Mouse (Mus musculus) limb, embryonic 14.5 days (tissue): ENCODE results near the gene Plxna3. TPM values are rescaled to one million over a fixed set of nuclear protein-coding genes. Genes with fewer than 3 reads are reported as not detected.

Source experiments
- ATAC-seq: fragments of 200-750 bp; cut with Nextera tagmentation; 2 replicates; pipeline ENCODE4 v1.8.0; 2017; ENCODE audit warnings: low read depth, moderate number of reproducible peaks, moderate TSS enrichment; ENCODE audit not compliant: low FRiP score
- DNase-seq: peaks from one replicate; pipeline ENCODE4 v3.0.0-alpha.2; 2015; ENCODE audit warnings: low spot score
- H3K27ac ChIP-seq: fragments of 300-500 bp; sonication (generic); replicated peaks from 2 replicates; pipeline ENCODE4 v1.5.1; 2014; ENCODE audit warnings: low read depth, mild to moderate bottlenecking, low read length, moderate library complexity, mixed read lengths
- H3K27me3 ChIP-seq: fragments of 300-500 bp; sonication (generic); 2 replicates; pipeline ENCODE4 v1.6.1; 2014; ENCODE audit warnings: low read length, mixed read lengths; ENCODE audit not compliant: control insufficient read depth, insufficient read depth
- H3K36me3 ChIP-seq: fragments of 300-500 bp; sonication (generic); 2 replicates; pipeline ENCODE4 v1.6.1; 2014; ENCODE audit warnings: mild to moderate bottlenecking, low read length, moderate library complexity, mixed read lengths; ENCODE audit not compliant: control insufficient read depth, insufficient read depth
- H3K4me1 ChIP-seq: fragments of 300-500 bp; sonication (generic); 2 replicates; pipeline ENCODE4 v1.6.1; 2014; ENCODE audit warnings: antibody characterized with exemption, low read length, mixed read lengths; ENCODE audit not compliant: control insufficient read depth, insufficient read depth
- H3K4me2 ChIP-seq: fragments of 300-500 bp; sonication (generic); replicated peaks from 2 replicates; pipeline ENCODE4 v1.6.1; 2014; ENCODE audit warnings: low read depth, mild to moderate bottlenecking, low read length, moderate library complexity; ENCODE audit not compliant: severe bottlenecking
- H3K4me3 ChIP-seq: fragments of 300-500 bp; sonication (generic); replicated peaks from 2 replicates; pipeline ENCODE4 v1.5.1; 2014; ENCODE audit warnings: low read length
- H3K9ac ChIP-seq: fragments of 300-500 bp; sonication (generic); 2 replicates; pipeline ENCODE4 v1.6.1; 2014; ENCODE audit warnings: mild to moderate bottlenecking, low read depth, low read length, moderate library complexity; ENCODE audit not compliant: severe bottlenecking
- H3K9me3 ChIP-seq: fragments of 300-500 bp; sonication (generic); 2 replicates; pipeline ENCODE4 v1.6.1; 2016; ENCODE audit warnings: low read length; ENCODE audit not compliant: control insufficient read depth
- POLR2A ChIP-seq: fragments of 200-500 bp; IDR thresholded peaks from 2 replicates; pipeline ENCODE4 v1.8.0; 2012; ENCODE audit warnings: inconsistent platforms, mild to moderate bottlenecking, moderate library complexity, borderline replicate concordance; ENCODE audit not compliant: insufficient read depth, insufficient read length; ENCODE audit errors: extremely low read depth
- WGBS: fragments of 180-500 bp; shearing (Covaris S2); extraction: QIAGEN DNeasy Blood & Tissue Kit; methylation state at CpG from one replicate; pipeline ENCODE4 v1.1.7; 2014; 5-methylcytosine and 5-hydroxymethylcytosine counted together
- polyA plus RNA-seq, 2 experiments: library from polyadenylated mRNA; depleted of rRNA in 1 of 2; stranded (reverse) in 1 of 2; unstranded in 1 of 2; fragments of >200 nt; fragmentation: Nextera tagmentation in 1 of 2; extraction: Ambion mirVana in 1 of 2; gene quantifications; 2 replicates each; pipeline versions ENCODE4 v1.2.1 to v1.2.3; 2012 to 2014

Plxna3 gene
- polyA plus RNA-seq (2012; rRNA removed) (117 and 152 TPM in 2 replicates), polyA plus RNA-seq (2014; fragmentation: Nextera tagmentation; extraction: Ambion mirVana) (21.4 and 21.8 TPM in 2 replicates)

GRCm38 (mm10) chrX:74328725-74329161 lies at the start of gene Plxna3:
Gene Plxna3, plus strand, starts transcription at chrX:74329066.
- TF ChIP-seq POLR2A, result no peak
- DNase-seq, result peak; percentile 64
- H3K36me3 ChIP-seq, result peaks cover 10% of the 10 kb centered on the region
- H3K27ac ChIP-seq, result peak within 1 kb of the TSS; percentile 86
- no peaks in the 10 kb centered on the region; the same call in 1 of the 2 replicates for H3K4me1 ChIP-seq
- no peaks in the 10 kb centered on the region for H3K9me3 ChIP-seq
- whole genome bisulfite sequencing, result 16% methylated on average over 18 of the region's 30 CpGs
- no peaks in the 10 kb centered on the region for H3K27me3 ChIP-seq
- peak; percentile 93 for ATAC-seq
- H3K9ac ChIP-seq, result peak within 1 kb of the TSS; percentile 65
- H3K4me2 ChIP-seq, result peak within 1 kb of the TSS; percentile 65
- peak within 1 kb of the TSS; percentile 48 for H3K4me3 ChIP-seq

GRCm38 (mm10) chrX:74281041-74281731 lies 47.7 kb upstream of the Plxna3 start:
- WGBS, result 13% methylated on average over 14 of the region's 14 CpGs
- no peak for DNase-seq

GRCm38 (mm10) chrX:74281732-74282394 lies 47.0 kb upstream of the Plxna3 start, which contains the start of the genes Taz and Dnase1l1:
Gene Taz, plus strand, starts transcription at chrX:74281912.
Gene Dnase1l1, minus strand, starts transcription at chrX:74282337.
- DNase-seq, result peak; percentile 85
- 19% methylated on average over 16 of the region's 16 CpGs for WGBS

More at GRCm38 (mm10) chrX:74281041-74281731, 47.7 kb upstream of the Plxna3 start:
- Histone ChIP-seq H3K9me3 (no peaks in the 10 kb centered on the region), H3K36me3 (no peaks in the 10 kb centered on the region), H3K9ac (peak overlapping the region; percentile 52), H3K4me2 (peak overlapping the region; percentile 64), H3K27ac (peak overlapping the region; percentile 65), H3K4me3 (peak overlapping the region; percentile 58), H3K4me1 (0 out of 2 replicates have a peak, but pooled peaks cover 4% of the 10 kb centered on the region), H3K27me3 (no peaks in the 10 kb centered on the region)
- no peak for TF ChIP-seq POLR2A
- ATAC-seq, result no peak

GRCm38 (mm10) chrX:74282395-74283091 lies 46.3 kb upstream of the Plxna3 start:
- Histone ChIP-seq H3K36me3 (no peaks in the 10 kb centered on the region), H3K9ac (peak overlapping the region; percentile 71), H3K4me2 (peak overlapping the region; percentile 64), H3K4me3 (peak overlapping the region; percentile 58), H3K27me3 (no peaks in the 10 kb centered on the region), H3K27ac (peak overlapping the region; percentile 75), H3K4me1 (0 out of 2 replicates have a peak, but pooled peaks cover 4% of the 10 kb centered on the region), H3K9me3 (no peaks in the 10 kb centered on the region)
- TF ChIP-seq POLR2A, result peak; percentile 45; the same call in 1 of the 2 replicates
- peak; percentile 73 for ATAC-seq
- 22% methylated on average over 37 of the region's 39 CpGs for WGBS
- peak; percentile 87 for DNase-seq

More at GRCm38 (mm10) chrX:74281732-74282394, 47.0 kb upstream of the Plxna3 start, which contains the start of the genes Taz and Dnase1l1:
- Histone ChIP-seq H3K27me3 (no peaks in the 10 kb centered on the region), H3K4me1 (0 out of 2 replicates have a peak, but pooled peaks cover 4% of the 10 kb centered on the region), H3K9ac (peak within 1 kb of the TSS; percentile 71), H3K4me2 (peak within 1 kb of the TSS; percentile 64), H3K9me3 (no peaks in the 10 kb centered on the region), H3K36me3 (no peaks in the 10 kb centered on the region), H3K27ac (peak within 1 kb of the TSS; percentile 75), H3K4me3 (peak within 1 kb of the TSS; percentile 58)
- peak; percentile 90 for ATAC-seq
- no peak for TF ChIP-seq POLR2A
